Mouse (Mus musculus) heart, embryonic 16.5 days (tissue): ENCODE measurements at regions not wholly inside any gene's neighbourhood (a gene's known extent, or its start where the extent isn't known, plus 50 kb on each side); places are given as distances from the start of the nearest gene placed in this dataset.

Experiments
- ATAC-seq: fragments of 200-750 bp; cut with Nextera tagmentation; replicated peaks from 2 replicates; pipeline ENCODE4 v1.8.0; 2017; ENCODE audit warnings: moderate number of reproducible peaks; ENCODE audit not compliant: insufficient read depth, low FRiP score; ENCODE audit errors: extremely low read depth
- H3K27ac ChIP-seq: fragments of 300-500 bp; sonication (generic); 2 replicates; pipeline ENCODE4 v1.5.1; 2014; ENCODE audit warnings: mild to moderate bottlenecking, low read length, control low read depth, moderate library complexity
- H3K27me3 ChIP-seq: fragments of 300-500 bp; sonication (generic); 2 replicates; pipeline ENCODE4 v1.6.1; 2014; ENCODE audit warnings: low read length, mixed read lengths; ENCODE audit not compliant: control insufficient read depth, insufficient read depth
- H3K36me3 ChIP-seq: fragments of 300-500 bp; sonication (generic); 2 replicates; pipeline ENCODE4 v1.6.1; 2014; ENCODE audit not compliant: control insufficient read depth, insufficient read depth
- H3K4me1 ChIP-seq: fragments of 300-500 bp; sonication (generic); 2 replicates; pipeline ENCODE4 v1.6.1; 2014; ENCODE audit warnings: low read length, mixed read lengths; ENCODE audit not compliant: control insufficient read depth, insufficient read depth
- H3K4me2 ChIP-seq: fragments of 300-500 bp; sonication (generic); 2 replicates; pipeline ENCODE4 v1.6.1; 2014; ENCODE audit warnings: low read depth, mild to moderate bottlenecking, control low read depth, low read length
- H3K4me3 ChIP-seq: fragments of 300-500 bp; sonication (generic); 2 replicates; pipeline ENCODE4 v1.5.1; 2014; ENCODE audit warnings: mild to moderate bottlenecking, control low read depth, low read length
- H3K9ac ChIP-seq: fragments of 300-500 bp; sonication (generic); 2 replicates; pipeline ENCODE4 v1.6.1; 2014; ENCODE audit warnings: low read length, control low read depth
- H3K9me3 ChIP-seq: fragments of 300-500 bp; sonication (generic); replicated peaks from 2 replicates; pipeline ENCODE4 v1.6.1; 2016; ENCODE audit warnings: low read length; ENCODE audit not compliant: control insufficient read depth
- WGBS: fragments of 180-500 bp; shearing (Covaris S2); extraction: QIAGEN DNeasy Blood & Tissue Kit; methylation state at CpG from one replicate; pipeline ENCODE4 v1.1.7; 2014; 5-methylcytosine and 5-hydroxymethylcytosine counted together

DNA sequence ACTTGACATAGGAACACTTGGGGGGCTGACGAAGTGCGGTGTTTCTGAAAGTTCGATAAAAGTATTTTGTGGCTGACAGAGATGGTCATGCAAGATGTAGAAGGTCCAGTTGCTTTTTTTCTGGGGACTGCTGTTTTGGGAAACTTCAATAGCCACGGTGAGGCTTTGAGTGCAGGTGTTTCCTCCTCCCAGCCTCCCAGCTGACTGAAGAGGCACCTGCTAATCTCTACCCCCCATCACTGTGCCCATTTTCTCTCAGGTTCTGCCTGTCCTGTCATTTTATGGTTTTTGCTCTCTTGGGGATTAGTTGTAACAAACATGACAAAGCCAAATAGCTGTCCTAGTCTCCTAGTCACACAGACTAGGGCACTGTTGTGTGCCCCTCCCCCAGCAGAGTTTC is 495.1 kb upstream of the Adgrl2 start:
- no peaks in the 10 kb centered on the region for H3K9me3 ChIP-seq
- no peak overlapping the region for H3K4me3 ChIP-seq
- 71% methylated on average over 4 of the region's 4 CpGs for WGBS
- H3K9ac ChIP-seq: no peak overlapping the region
- no peaks in the 10 kb centered on the region for H3K36me3 ChIP-seq
- H3K27me3 ChIP-seq: no peaks in the 10 kb centered on the region
- peak; percentile 54; the same call in 1 of the 2 replicates for ATAC-seq
- peaks cover 4% of the 10 kb centered on the region for H3K4me1 ChIP-seq
- no peak overlapping the region for H3K27ac ChIP-seq
- H3K4me2 ChIP-seq: no peak overlapping the region

DNA sequence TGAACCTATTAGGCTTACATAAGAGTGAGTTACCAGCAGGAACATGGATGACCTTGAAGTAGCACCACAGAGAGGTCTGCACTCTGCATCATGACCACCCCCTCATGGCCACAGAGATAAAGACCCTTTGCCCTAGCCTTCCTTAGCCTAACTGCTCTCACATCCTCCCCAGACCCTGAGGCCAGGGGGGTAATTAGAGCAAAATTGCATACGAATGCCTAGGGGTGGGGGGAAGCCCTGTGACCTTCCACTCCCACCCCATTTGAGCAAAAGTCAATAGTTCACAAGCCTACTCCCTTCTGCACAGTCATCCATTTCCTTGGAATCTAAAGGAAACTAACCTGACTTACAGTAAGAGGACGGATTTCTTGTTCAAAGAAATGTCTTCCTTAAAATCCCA is 494.0 kb upstream of the Adgrl2 start:
- no peak overlapping the region for H3K9ac ChIP-seq
- WGBS: 75% methylated on average over 2 of the region's 2 CpGs
- H3K4me2 ChIP-seq: no peak overlapping the region
- no peak overlapping the region for H3K27ac ChIP-seq
- H3K4me1 ChIP-seq: peaks cover 4% of the 10 kb centered on the region
- H3K36me3 ChIP-seq: no peaks in the 10 kb centered on the region
- H3K4me3 ChIP-seq: no peak overlapping the region
- no peak for ATAC-seq
- no peaks in the 10 kb centered on the region for H3K27me3 ChIP-seq
- no peaks in the 10 kb centered on the region for H3K9me3 ChIP-seq

DNA sequence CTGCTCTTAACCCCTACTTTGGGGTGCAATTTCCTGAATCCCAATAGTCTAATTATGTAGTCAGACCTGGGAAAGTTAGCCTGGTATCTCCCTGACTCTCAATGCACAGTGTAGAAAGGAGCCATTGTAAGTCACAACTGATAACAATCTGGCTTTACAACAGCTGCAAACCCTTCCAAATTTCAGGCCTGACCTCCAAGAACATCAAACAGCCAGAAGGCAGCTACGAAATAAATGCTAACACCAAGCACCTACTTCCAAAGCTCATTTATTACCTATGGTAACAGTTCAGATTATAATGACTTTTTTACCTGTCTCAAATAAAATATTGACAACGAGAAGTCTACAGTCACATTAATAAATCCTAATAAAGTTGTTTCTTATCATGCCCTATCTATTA is 485.8 kb upstream of the Adgrl2 start:
- Histone ChIP-seq H3K4me1 (no peaks in the 10 kb centered on the region), H3K4me3 (no peak overlapping the region)
- 77% methylated on average over 2 of the region's 2 CpGs for WGBS

DNA sequence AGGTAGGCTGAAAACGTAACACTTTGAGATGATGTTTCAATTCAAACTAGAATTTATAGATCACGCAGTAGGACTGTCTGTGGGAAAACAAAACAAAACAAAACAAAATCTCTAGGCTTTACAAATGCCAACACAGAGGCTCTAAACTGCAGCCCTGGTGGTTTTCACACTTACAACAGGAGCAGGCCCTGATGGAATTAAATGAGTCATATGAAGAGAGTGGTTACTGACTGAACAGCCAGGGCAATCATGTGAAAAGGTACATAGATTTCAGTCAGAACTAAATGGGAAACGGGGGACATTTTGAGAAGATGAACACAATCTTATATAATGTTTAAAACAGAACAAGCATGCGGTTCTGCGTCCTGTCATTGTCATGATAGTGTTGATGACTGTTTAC is 476.6 kb upstream of the Adgrl2 start:
- no peaks in the 10 kb centered on the region for H3K36me3 ChIP-seq
- ATAC-seq: no peak
- no peaks in the 10 kb centered on the region for H3K4me1 ChIP-seq
- no peak overlapping the region for H3K4me3 ChIP-seq
- H3K9me3 ChIP-seq: no peaks in the 10 kb centered on the region
- H3K4me2 ChIP-seq: no peak overlapping the region
- H3K27ac ChIP-seq: no peak overlapping the region
- no peak overlapping the region for H3K9ac ChIP-seq
- H3K27me3 ChIP-seq: no peaks in the 10 kb centered on the region
- 83% methylated on average over 5 of the region's 5 CpGs for WGBS

More for the DNA sequence above, 485.8 kb upstream of the Adgrl2 start:
- Histone ChIP-seq H3K9me3 (no peaks in the 10 kb centered on the region), H3K4me2 (no peak overlapping the region), H3K27ac (no peak overlapping the region), H3K9ac (no peak overlapping the region), H3K27me3 (no peaks in the 10 kb centered on the region), H3K36me3 (no peaks in the 10 kb centered on the region)
- no peak for ATAC-seq

DNA sequence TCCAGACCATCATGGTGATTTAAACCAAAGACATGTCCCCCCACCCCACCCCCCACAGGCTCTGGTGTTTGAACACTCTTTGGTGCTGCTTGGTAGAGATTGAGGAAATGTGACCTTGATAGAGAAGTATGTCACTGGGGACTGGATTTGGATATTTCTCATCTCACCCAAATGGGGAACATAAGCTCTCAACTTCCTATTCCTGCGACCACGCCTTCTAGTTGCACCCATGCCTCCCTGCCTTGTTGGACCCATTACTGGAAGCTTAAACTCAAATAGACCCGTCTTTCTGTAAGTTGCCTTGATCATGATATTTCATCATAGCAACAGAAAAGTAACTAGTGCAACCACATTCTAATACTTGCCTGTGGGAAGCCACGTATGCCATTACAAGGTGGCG is 474.2 kb upstream of the Adgrl2 start:
- Histone ChIP-seq H3K9ac (no peak overlapping the region), H3K27ac (no peak overlapping the region), H3K4me2 (no peak overlapping the region), H3K4me3 (no peak overlapping the region), H3K4me1 (no peaks in the 10 kb centered on the region), H3K27me3 (no peaks in the 10 kb centered on the region), H3K9me3 (no peaks in the 10 kb centered on the region), H3K36me3 (no peaks in the 10 kb centered on the region)
- WGBS: 95% methylated on average over 5 of the region's 5 CpGs
- ATAC-seq: no peak

DNA sequence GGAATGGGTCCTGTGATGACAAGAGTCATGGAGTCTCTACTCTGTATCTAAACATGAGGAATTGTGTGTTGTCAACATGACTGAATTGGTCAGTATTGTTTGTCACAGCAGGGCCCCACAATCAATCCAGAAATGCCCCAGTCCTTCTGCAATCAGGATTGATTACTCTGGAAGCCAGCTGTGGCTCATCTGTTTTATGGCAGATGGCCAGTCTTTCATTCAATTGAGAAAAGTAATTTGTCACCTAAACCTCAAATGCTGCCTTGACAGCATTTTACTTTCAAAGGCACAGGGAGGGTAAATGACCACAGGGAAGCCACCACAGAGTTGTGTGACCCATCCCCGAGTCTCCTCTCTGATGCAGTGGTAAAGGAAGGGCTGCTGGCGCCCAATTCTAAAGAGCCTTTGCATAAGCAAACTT is 471.8 kb upstream of the Adgrl2 start:
- Histone ChIP-seq H3K27me3 (no peaks in the 10 kb centered on the region), H3K9me3 (no peaks in the 10 kb centered on the region), H3K4me3 (no peak overlapping the region), H3K27ac (no peak overlapping the region), H3K4me1 (no peaks in the 10 kb centered on the region), H3K9ac (no peak overlapping the region), H3K36me3 (no peaks in the 10 kb centered on the region), H3K4me2 (no peak overlapping the region)
- no peak for ATAC-seq
- WGBS: 81% methylated on average over 2 of the region's 2 CpGs

DNA sequence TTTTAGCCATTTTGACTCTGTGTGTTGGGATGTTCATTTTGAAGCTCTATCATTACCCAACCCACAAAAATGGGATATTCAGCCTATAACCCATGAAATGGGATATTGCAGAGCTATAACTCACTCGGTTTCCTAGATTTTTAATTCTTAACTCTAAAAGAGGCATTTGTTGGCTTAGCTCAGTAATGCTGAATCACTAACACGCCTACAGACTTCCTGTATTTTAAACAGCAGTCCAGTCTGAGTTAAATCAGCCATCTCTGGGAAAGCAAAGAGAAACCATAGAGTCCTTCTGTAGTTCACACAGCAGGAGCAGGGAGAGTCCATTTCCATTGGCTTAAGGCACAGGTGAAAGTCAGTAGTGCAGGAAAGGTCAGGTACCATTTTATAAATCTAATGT is 471.3 kb upstream of the Adgrl2 start:
- no peak overlapping the region for H3K9ac ChIP-seq
- WGBS: 60% methylated on average over 2 of the region's 2 CpGs
- no peak overlapping the region for H3K27ac ChIP-seq
- no peaks in the 10 kb centered on the region for H3K27me3 ChIP-seq
- no peak overlapping the region for H3K4me3 ChIP-seq
- H3K4me2 ChIP-seq: no peak overlapping the region
- H3K9me3 ChIP-seq: no peaks in the 10 kb centered on the region
- ATAC-seq: no peak
- no peaks in the 10 kb centered on the region for H3K36me3 ChIP-seq
- no peaks in the 10 kb centered on the region for H3K4me1 ChIP-seq

DNA sequence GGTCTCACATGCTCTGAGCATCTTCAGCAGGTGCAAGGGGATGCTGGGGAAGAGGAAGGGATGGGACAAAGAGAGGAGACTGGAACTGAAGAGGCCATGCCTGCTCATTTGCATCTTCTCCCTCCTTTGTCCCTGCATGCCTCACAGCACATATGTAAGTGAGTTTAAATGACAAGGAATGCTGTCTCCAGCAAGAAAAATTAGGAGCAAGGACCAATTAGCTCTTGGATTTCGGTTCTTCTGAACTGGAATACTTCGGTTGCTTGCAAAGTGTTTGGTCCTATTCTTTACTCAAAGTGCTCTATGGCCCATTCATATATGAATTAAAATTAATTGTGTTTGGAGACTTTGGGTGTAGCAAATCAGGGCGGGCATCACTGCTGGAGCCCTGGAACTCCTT is 459.0 kb upstream of the Adgrl2 start:
- no peak overlapping the region for H3K4me2 ChIP-seq
- no peak for ATAC-seq
- H3K27ac ChIP-seq: no peak overlapping the region
- H3K27me3 ChIP-seq: no peaks in the 10 kb centered on the region
- H3K36me3 ChIP-seq: no peaks in the 10 kb centered on the region
- H3K4me3 ChIP-seq: no peak overlapping the region
- peaks cover 5% of the 10 kb centered on the region; the same call in 1 of the 2 replicates for H3K4me1 ChIP-seq
- H3K9me3 ChIP-seq: no peaks in the 10 kb centered on the region
- H3K9ac ChIP-seq: no peak overlapping the region
- WGBS: 89% methylated on average over 3 of the region's 3 CpGs

DNA sequence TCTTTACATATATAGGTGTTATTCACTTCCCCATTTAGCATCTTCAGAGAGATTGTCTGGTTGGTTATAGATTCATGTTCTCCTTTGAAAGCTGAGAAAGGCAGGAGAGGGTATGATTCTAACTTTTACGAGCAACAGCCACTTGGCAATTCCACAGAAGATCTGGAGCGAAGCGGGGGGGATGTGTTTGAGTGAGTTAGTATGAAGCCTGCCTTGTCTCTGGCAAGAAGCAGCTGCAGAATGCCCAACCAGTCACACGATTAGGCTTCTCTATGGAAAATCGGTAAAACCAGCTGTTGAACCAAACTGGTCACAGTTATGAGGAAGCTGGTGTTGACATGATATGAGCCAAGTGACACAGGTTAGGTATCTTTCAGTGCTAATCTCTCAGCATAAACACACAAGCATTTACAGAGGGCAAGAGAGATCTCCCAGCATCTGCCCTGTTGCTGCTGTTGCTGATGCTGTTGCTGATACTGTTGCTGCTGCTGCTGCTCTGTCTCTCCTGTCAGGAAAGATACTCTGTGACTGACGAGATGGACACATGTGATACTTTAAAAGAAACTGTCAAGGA is 455.7 kb upstream of the Adgrl2 start:
- no peak for ATAC-seq
- Histone ChIP-seq H3K4me3 (no peak overlapping the region), H3K4me1 (peaks cover 5% of the 10 kb centered on the region; the same call in 1 of the 2 replicates), H3K27me3 (no peaks in the 10 kb centered on the region), H3K4me2 (no peak overlapping the region), H3K9ac (no peak overlapping the region), H3K9me3 (no peaks in the 10 kb centered on the region), H3K36me3 (no peaks in the 10 kb centered on the region), H3K27ac (no peak overlapping the region)
- 44% methylated on average over 6 of the region's 6 CpGs for WGBS
